Mouse (Mus musculus): ENCODE results near the gene Rara. TPM values are rescaled to one million over a fixed set of nuclear protein-coding genes. Genes with fewer than 3 reads are reported as not detected.

The Rara gene
- total and polyA plus RNA-seq, 3 experiments, result 4.5 to 13.7 (median 12.1) TPM

DNA sequence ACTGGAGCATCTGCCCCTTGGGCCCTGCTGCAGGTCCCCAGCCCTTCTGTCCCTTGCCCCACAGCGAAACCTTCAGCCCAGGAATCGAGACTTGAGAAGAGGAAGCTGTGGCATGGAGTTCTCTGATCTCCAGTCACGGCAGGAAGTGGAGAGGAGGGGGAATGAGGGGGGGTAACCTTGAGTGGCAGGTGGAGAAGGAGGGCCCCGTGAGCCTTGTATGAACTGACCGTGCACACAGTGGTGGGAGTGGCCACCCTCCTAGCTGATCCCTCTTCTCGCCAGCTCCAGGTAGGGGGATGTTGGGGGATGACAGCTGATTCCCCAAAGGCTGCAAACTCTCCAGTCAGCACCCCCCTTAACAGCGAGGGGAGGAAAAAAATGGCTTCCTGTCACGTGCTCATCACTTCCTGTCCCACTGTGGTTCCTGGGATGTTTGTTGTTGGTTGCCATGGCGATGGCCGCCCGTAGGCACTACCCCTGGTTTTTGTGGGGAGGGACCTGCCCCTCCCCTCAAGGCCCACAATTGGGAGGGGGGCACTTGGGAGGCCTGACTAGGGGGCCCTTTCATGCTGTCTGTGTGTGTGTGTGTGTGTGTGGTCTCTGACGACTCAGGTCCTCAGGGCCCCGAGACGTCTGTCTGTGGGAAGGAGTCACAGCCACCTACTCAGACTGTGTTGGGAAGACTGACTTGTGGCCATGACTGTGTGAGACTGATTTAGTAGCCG lies 14.4 kb downstream of the Rara start:
- TF ChIP-seq KAT2A (IDR thresholded peaks at IDR 0.05; ENCODE audit: insufficient replicate concordance, low read length), result peak; percentile 78; the same call in 1 of the 2 replicates
- peak; percentile 48; the same call in 1 of the 2 replicates for TF ChIP-seq JUN (IDR thresholded peaks at IDR 0.05; ENCODE audit: insufficient read depth, low read depth, low read length)
- peak; percentile 99 for TF ChIP-seq SIN3A (IDR thresholded peaks at IDR 0.05; ENCODE audit: low read length)
- TF ChIP-seq RCOR1 (conservative IDR thresholded peaks at IDR 0.05; ENCODE audit: low read depth, low read length), result peak; percentile 99
- TF ChIP-seq E2F4 (IDR thresholded peaks at IDR 0.05; ENCODE audit: insufficient replicate concordance, low read depth, low read length), result 0 out of 2 replicates have a peak, but pooled peaks have one; percentile 18
- peak; percentile 80 for TF ChIP-seq MAFK (IDR thresholded peaks at IDR 0.05; ENCODE audit: insufficient replicate concordance, low read length)
- TF ChIP-seq MAZ (IDR thresholded peaks at IDR 0.05; ENCODE audit: low read depth, low read length), result peak; percentile 99
- TF ChIP-seq POLR2AphosphoS2 (IDR thresholded peaks at IDR 0.05; ENCODE audit: low read depth, low read length), result no peak; the same call in 1 of the 2 replicates
- 0 out of 2 replicates have a peak, but pooled peaks have one; percentile 51 for TF ChIP-seq POLR2A (IDR thresholded peaks at IDR 0.05; ENCODE audit: low read depth, low read length)
- peak; percentile 98 for TF ChIP-seq BHLHE40 (IDR thresholded peaks at IDR 0.05; ENCODE audit: low read depth, low read length)
- TF ChIP-seq TBP (conservative IDR thresholded peaks at IDR 0.05; ENCODE audit: low read depth, low read length), result no peak
- peak; percentile 98 for TF ChIP-seq IRF4 (IDR thresholded peaks at IDR 0.05; ENCODE audit: low read depth, low read length)
- TF ChIP-seq CHD2 (IDR thresholded peaks at IDR 0.05; ENCODE audit: low read length), result peak; percentile 91
- TF ChIP-seq ELF1 (IDR thresholded peaks at IDR 0.05; ENCODE audit: low read depth, low read length), result peak; percentile 88
- TF ChIP-seq CHD1 (IDR thresholded peaks at IDR 0.05; ENCODE audit: low read depth, low read length), result no peak
- peak; percentile 56; the same call in 1 of the 2 replicates for TF ChIP-seq JUND (conservative IDR thresholded peaks at IDR 0.05; ENCODE audit: low read depth, low read length)
- TF ChIP-seq MEF2A (IDR thresholded peaks at IDR 0.05; ENCODE audit: borderline replicate concordance, low read depth, low read length), result peak; percentile 93
- TF ChIP-seq SMC3 (IDR thresholded peaks at IDR 0.05; ENCODE audit: low read depth, low read length), result no peak; the same call in 1 of the 2 replicates
- TF ChIP-seq TCF12 (IDR thresholded peaks at IDR 0.05; ENCODE audit: low read depth, low read length), result peak; percentile 96
- TF ChIP-seq RAD21 (IDR thresholded peaks at IDR 0.05; ENCODE audit: low read depth, low read length), result no peak; the same call in none of the 2 replicates
- peak; percentile 97 for TF ChIP-seq USF2 (conservative IDR thresholded peaks at IDR 0.05; ENCODE audit: low read depth, low read length)
- TF ChIP-seq MAX (IDR thresholded peaks at IDR 0.05; ENCODE audit: low read length), result peak; percentile 99
- TF ChIP-seq CTCF (conservative IDR thresholded peaks at IDR 0.05 in 1 of 2, IDR thresholded peaks at IDR 0.05 in 1 of 2; ENCODE audit: low read depth in 2 of 2, low read length in 2 of 2), result no peak
- TF ChIP-seq NELFE (IDR thresholded peaks at IDR 0.05; ENCODE audit: low read depth, low read length), result peak; percentile 69
- TF ChIP-seq ZMIZ1 (IDR thresholded peaks at IDR 0.05; ENCODE audit: low read depth, low read length), result peak; percentile 68; the same call in 1 of the 2 replicates
- TF ChIP-seq PAX5 (IDR thresholded peaks at IDR 0.05; ENCODE audit: low read length), result no peak
- peak; percentile 98 for TF ChIP-seq MXI1 (IDR thresholded peaks at IDR 0.05; ENCODE audit: low read depth, low read length)
- TF ChIP-seq GABPA (IDR thresholded peaks at IDR 0.05; ENCODE audit: insufficient replicate concordance, low read depth, low read length), result no peak; the same call in 1 of the 2 replicates
- peak; percentile 84 for TF ChIP-seq HCFC1 (IDR thresholded peaks at IDR 0.05; ENCODE audit: low read depth, low read length)
- no peak for TF ChIP-seq ZC3H11A (IDR thresholded peaks at IDR 0.05; ENCODE audit: low read depth, low read length)
- TF ChIP-seq ZNF384 (IDR thresholded peaks at IDR 0.05; ENCODE audit: low read depth, low read length), result peak; percentile 98
- no peak; the same call in 1 of the 2 replicates for TF ChIP-seq ZKSCAN1 (IDR thresholded peaks at IDR 0.05; ENCODE audit: borderline replicate concordance, low read depth, low read length)
- peak; percentile 57; the same call in 1 of the 2 replicates for TF ChIP-seq UBTF (IDR thresholded peaks at IDR 0.05; ENCODE audit: low read depth, low read length)
- peak; percentile 96 for TF ChIP-seq MYC (IDR thresholded peaks at IDR 0.05; ENCODE audit: low read depth, low read length)
- peak; percentile 98 for TF ChIP-seq USF1 (IDR thresholded peaks at IDR 0.05; ENCODE audit: low read depth, low read length)
- peak; percentile 55 for TF ChIP-seq NRF1 (IDR thresholded peaks at IDR 0.05; ENCODE audit: low read depth, low read length)
- peak; percentile 87 for TF ChIP-seq ETS1 (conservative IDR thresholded peaks at IDR 0.05; ENCODE audit: low read depth, low read length)
- TF ChIP-seq EP300 (IDR thresholded peaks at IDR 0.05; ENCODE audit: low read length), result peak; percentile 95
- no peaks in the 10 kb centered on the region for H3K9me3 ChIP-seq (replicated peaks; ENCODE audit: low read length)
- H3K9ac ChIP-seq (ENCODE audit: insufficient read depth, low read depth), result peak overlapping the region; percentile 42
- peak overlapping the region; percentile 80 for H3K4me2 ChIP-seq (ENCODE audit: insufficient read depth, low read depth, poor library complexity, severe bottlenecking)
- peak; percentile 99 for DNase-seq (ENCODE audit: extremely low read depth)
- in situ Hi-C loops (cut with MboI; ENCODE audit: low pct_ligation_motif_present, low pct_unique_long_range_greater_than_20kb, low sequenced_read_pairs), result no loop called here
- no peaks in the 10 kb centered on the region for H3K27me3 ChIP-seq (replicated peaks)
- peak overlapping the region; percentile 95 for H3K27ac ChIP-seq (ENCODE audit: insufficient read depth, low read depth)
- H3K36me3 ChIP-seq (replicated peaks in 1 of 2; ENCODE audit: control insufficient read depth in 1 of 2, insufficient read depth in 1 of 2, low read length in 1 of 2), result no peaks in the 10 kb centered on the region
- peaks cover 8% of the 10 kb centered on the region for H3K79me2 ChIP-seq (replicated peaks; ENCODE audit: control insufficient read depth, extremely low read depth, insufficient read depth, poor library complexity, severe bottlenecking)
- peak overlapping the region; percentile 51 to 90 (median 72) for H3K4me3 ChIP-seq (replicated peaks in 1 of 3; ENCODE audit: low read depth in 2 of 3, low read length in 2 of 3, poor library complexity in 1 of 3)
- dilution Hi-C loops (cut with MboI; ENCODE audit: extremely low pct_ligation_motif_present, extremely low pct_unique_long_range_greater_than_20kb, low sequenced_read_pairs), result no loop called here
- H3K4me1 ChIP-seq (ENCODE audit: control insufficient read depth in 1 of 2, insufficient read depth in 2 of 2), result peaks cover 47 to 82% of the 10 kb centered on the region in 2 experiments

Measured in CH12.LX (cell line).